Mouse (Mus musculus): Measurements from ENCODE around the gene Slc4a8.
"Not testable (repeated sequence)": the region's sequence is repeated elsewhere in the genome, so short reads cannot be mapped to it uniquely, and the experiment has no call there.

The Slc4a8 gene

DNA sequence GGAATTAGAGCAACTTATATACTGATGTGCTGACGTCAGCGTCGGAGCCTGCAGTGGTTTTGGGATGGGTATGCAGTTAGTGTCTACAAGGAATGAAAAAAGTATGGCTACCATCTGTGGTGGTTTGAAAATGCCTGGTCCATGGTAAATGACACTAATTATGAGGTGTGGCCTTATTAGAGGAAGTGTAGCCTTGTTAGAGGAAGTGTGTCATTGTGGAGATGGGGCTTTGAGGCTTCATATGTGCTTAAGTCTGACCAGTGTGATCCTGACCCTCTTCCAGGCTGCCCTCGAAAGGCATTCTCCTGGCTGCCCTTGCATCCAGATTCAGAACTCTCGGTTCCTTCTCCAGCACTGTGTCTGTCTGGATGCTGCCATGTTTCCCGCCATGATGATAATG, 18.3 kb upstream of the Slc4a8 start:
- DNase-seq (ENCODE audit: low spot score), result no peak

DNA sequence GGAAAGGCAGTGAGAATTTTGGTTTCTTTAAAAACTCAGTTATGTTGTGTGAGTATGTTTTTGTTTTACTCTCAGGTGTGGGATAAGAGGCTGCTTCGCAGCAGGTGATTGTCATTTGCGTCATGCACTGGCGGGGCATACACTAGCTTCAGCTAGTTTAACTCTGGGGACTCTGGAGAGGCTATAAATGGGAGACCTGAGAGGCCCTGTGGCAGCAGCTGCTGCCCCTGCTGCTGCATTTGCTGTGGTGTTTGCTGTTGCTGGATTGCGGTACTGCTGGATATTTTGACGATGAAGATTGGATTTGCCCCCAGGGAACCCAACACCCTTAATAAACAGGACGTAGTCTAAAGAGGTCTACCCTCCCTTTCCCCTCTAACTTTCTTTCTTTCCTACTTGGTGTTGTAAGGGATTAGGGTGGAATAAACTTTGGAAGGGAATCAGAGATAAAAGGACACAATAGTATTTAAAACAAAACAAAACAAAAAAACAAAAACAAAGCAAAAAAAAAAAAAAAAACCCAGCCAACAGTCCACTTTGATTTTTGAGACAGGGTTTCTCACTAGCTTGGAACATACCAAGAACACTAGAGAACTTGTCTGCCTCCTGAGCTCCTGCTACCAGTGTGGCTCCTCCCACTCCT, 14.9 kb upstream of the Slc4a8 start:
- no peak for DNase-seq (ENCODE audit: low spot score)

DNA sequence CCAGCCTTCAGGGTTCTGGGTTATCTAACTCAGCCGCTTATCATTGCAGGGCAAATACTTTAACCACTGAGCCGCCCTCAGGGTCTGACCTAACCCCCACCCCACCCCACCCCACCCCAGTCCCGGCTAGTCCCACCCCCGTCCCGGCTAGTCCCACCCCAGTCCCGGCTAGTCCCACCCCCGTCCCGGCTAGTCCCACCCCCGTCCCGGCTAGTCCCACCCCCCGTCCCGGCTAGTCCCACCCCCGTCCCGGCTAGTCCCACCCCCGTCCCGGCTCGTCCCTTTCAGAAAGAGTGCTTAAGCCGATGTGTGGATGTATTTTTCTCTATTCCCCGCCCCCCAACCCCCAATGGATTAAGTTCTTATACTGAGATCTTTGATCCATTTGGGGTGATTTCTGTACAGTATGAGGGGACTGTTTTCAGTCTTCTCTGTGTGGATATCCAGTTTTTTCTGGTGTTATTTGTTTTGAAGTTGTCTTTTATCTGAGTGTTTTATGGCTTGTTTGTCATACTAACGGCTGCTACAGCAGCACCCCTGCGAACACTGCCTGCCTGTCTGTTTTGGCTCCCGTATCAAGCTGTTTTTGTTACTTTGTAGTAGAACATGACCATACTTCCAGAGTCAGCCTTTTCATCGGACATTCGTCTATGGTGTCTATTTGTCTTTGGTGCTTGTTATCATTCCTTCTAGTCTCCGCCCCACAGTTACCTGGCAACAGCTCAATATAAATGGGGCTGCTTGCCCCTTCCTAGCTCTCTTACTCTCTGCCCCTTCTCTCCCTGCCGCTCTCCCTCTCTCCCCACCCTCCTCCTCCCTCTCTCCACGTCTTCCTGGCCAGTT, 14.2 kb upstream of the Slc4a8 start:
- peak; percentile 65 for DNase-seq (ENCODE audit: low spot score)

DNA sequence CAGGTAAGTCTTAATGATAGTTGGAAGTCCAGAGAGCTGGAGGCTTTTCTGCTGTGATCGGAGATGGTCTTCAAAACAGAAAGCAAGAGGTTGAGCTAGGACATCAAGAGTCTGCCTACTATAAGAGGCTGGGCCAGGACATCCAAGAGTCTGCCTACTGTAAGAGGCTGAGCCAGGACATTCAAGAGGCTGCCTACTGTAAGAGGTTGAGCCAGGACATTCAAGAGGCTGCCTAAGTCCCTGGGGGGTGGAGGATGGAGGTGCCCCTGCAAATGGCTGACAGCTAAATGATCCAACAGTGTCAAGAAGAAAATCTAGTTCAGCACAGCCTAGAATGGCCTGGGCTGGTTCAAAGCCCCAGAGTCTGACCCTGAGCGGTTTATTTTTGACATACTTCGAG, 13.0 kb upstream of the Slc4a8 start:
- no peak for DNase-seq (ENCODE audit: low spot score)

DNA sequence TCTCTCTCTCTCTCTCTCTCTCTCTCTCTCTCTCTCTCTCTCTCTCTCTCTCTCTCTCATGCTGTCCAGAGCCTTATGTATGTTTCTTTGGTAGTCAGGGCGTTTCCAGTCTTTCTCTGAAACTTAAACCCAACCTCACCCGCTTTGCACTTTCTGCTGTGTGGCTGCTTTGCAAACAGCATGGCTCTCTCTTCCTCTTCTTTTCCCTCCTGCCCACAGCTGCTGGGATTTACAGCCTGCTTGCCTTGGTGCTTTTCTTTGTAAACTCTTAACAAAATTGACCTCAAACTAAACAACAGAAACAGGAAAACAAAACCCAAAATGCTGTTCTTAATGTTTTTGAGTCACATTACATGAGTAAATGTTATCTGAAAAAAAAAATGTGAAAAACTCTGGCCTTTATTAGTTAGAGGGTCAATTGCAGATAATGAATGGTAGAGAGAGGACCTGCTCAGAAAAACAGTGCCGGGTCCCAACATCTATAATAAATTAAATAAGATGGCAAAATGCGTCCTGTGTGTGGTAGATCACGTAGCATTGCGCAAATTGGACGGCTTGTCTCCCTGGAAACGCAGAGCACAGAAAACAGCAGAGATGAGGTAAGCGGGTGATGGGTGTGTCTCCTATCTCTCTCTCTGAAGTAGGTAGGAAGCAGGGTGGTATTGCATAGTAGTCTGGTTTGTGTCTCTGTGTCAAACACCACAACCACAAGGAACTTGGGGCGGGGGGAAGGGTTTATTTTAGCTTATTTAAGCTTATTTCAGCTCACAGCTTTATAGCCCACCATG, 11.6 kb upstream of the Slc4a8 start:
- DNase-seq (ENCODE audit: low spot score), result no peak

DNA sequence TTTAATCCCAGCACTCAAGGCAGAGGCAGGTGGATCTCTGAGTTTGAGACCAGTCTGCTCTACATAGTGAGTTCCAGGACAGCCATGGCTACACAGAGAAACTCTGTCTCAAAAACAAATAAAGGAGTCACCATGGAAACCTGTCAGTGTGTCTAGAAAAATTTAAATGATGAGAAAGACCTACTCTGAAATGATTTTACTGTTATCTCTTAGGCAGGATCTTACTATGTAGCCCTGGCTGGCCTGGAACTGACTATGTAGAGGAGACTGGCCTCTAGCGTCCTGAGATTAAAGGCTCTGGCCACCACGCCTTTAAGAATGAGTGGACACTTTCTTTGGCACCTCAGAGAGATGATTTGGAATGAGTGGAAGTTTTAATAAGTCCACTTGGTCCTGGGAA, 9.1 kb upstream of the Slc4a8 start:
- DNase-seq (ENCODE audit: low spot score), result no peak

DNA sequence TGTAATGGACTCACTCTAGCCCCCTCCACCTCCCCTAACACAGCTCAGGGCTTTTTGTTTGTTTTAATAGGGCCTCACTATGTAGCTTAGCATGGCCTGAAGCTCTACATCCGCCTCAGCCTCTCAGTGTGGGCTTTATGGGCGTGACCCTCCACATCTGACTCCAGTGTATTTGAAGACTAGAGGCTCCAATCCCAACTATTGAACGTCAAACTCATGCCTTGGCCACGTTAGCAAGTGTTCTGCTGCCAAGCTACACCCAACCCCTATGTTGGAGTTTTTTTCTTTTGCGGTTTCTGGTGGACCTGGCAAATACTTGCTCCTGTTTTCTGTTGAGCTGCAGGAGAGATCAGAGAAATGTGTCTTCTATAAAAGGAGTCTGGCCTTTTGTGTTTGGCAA, 8.5 kb upstream of the Slc4a8 start:
- DNase-seq (ENCODE audit: low spot score), result no peak

DNA sequence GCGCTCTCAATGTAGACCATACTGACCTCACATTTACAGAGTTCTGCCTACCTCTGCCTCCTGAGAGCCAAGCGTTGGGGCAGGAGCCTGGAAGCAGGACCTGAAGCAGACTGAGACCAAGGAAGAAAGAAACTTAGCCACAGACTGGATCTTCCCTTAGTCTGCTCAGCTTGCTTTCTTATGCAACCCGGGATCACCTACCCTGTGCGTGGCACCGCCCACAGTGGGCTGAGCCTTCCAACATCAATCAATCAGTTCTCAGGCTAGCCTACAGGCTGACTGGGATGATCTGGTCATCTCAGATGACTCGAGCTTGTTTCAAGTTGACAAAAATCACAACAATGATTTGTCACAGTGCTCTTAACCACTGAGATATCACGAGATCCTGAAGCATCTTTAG, 7.5 kb upstream of the Slc4a8 start:
- DNase-seq (ENCODE audit: low spot score), result no peak

DNA sequence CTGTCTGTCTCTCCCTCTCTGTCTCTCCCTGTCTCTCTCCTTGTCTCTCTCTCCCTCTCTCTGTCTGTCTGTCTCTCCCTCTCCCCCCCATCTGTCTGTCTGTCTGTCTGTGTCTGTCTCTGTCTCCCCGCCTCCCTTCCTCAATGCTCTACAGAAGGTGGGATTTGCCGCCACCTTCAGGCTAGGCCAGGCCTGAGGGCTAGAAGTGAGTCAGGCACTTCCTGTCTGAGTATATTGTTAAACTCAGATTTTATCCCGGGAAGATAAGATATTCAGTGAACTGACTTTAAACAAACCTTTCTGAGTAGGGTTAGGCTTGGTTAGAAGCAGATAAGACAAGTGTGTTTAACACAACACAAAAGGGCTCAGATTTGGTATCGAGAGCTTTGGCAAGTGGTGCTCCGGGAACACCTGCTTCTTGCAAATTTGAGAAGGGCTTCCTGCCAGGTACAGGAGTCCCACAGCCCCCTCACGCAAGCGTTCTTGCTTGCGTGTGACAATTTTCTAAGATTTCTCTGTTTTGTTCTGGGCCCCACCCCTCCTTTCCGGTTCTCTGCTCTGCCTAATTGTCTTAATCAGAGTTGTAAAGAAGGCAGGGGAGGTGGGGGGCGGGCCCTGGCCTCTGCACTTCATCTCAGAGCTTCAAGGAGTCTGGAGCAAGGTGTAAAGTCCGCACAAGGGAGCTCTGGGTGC, 6.6 kb upstream of the Slc4a8 start:
- peak; percentile 63 for DNase-seq (ENCODE audit: low spot score)

DNA sequence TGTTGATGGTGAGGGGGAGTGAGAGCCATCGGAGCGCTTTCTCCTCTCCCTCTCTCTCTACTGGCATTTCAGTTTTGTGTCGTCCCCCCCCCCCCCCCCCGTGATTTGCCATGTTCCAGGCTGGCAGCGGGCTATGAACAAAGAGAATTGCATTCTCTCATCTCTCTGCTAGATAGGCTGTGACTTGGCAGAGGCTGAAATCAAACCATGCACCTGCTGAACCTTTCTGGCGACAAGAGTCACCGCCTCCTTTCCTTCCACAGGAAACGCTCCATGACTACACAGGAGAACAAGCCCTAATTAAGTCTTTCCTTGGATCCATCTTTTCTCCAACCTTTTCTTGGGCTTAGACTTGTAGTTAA, 6.1 kb upstream of the Slc4a8 start:
- DNase-seq (ENCODE audit: low spot score), result no peak

DNA sequence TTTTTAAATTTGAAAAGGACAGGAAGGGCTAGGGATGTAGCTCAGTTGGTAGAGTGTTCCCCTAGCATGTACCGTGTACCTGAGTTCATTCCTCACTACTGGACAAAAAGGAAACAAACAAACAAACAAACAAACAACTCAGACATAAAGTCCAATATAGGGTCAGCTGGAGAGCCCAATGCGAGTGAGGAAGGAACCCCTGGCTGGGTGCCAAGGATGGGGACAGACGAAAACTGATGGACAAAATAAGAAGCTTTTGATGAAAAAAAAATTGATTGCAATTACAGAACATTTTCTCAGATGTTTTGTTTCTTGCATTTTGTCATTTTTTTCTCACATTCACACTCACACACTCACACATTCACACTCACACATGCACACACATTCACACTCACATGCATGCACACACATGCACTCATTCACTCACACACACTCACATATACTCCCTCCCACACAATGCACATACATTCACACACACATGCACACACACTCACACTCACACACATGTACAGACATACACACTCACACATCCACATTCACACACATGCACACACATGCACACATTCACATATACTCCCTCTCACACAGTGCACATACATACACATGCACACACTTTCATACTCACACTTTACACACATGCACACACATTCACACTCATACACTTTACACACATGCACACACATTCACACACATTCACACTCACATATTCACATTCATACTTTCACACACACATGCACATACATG, 5.5 kb upstream of the Slc4a8 start:
- DNase-seq (ENCODE audit: low spot score), result peak; percentile 73

DNA sequence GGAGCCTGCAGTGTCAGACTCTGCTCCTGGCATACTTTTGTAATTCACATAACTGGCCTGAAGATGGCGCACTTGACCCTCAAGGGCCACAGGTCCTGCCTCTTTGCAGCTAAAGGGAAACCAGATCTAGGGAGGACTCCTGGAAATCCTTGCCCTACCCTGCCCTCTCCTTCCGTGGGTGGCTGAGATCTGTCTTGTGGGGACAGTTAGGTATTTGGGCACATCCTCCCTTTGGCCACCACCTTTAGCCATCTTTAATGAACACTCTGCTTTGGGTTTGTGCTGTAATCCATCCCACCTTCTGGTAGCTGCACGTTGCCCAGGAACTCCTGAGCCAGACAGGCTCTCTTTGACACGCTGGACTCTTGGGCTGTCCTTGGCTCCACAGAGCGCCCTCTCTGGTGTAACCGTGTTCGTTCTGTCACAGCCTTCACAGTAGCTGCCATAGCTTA, 4.0 kb upstream of the Slc4a8 start:
- peak; percentile 76 for DNase-seq (ENCODE audit: low spot score)

DNA sequence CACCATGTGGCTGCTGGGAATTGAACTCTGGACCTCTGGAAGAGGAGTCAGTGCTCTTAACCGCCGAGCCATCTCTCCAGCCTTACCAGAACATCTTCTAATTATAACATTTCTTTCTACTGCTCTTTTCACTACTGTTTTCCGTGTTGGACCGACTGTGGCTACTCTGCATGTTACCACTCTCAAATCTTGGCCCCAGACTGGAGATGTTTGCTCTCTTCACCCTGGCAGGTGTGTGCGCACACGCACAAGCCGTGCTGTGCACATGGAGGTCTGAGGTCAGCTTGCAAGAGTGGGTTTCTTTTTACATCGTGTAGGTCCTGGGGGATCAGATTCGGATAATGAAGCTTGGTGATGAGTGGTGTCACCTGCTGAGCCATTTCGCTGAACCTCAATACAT, 2.3 kb upstream of the Slc4a8 start:
- no peak for DNase-seq (ENCODE audit: low spot score)

DNA sequence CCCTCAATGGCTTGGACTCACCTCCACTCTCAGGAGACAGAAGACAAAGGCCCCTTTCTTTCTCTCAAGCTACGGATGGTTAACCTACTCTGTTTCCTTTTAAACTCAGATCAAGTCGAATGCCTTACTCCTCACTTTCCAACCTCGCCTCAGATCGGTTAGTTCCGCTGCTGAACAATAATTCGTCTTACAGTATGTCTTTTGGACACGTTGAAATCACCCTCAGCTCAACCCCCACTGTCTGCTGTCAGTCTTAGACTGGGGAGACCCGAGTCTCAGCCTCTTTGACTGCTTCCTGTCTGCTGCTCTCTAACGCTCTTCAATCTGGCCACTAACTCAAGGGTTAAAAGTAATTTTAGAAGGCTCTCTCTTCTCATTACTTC, 520 bp upstream of the Slc4a8 start:
- DNase-seq (ENCODE audit: low spot score), result no peak

DNA sequence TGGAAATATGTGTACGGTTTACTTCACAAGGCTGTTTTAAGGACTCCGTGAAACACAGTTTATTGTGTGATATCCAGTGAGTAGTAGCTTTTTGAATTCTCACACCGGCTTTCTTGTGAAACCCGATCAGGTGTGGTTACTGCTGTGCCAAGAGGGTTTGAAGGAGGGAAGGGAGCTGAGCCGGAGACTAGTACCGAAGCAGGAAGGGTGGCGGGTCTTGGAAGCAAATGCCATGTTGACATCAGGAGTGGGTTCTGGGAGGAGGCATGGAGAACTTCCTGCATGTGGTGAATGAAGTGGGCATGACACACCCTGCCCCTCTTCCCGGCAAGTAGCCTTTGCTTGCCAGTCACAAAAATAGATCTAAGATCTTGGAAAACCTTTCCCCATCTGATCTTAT, 1.1 kb downstream of the Slc4a8 start:
- DNase-seq (ENCODE audit: low spot score), result no peak

DNA sequence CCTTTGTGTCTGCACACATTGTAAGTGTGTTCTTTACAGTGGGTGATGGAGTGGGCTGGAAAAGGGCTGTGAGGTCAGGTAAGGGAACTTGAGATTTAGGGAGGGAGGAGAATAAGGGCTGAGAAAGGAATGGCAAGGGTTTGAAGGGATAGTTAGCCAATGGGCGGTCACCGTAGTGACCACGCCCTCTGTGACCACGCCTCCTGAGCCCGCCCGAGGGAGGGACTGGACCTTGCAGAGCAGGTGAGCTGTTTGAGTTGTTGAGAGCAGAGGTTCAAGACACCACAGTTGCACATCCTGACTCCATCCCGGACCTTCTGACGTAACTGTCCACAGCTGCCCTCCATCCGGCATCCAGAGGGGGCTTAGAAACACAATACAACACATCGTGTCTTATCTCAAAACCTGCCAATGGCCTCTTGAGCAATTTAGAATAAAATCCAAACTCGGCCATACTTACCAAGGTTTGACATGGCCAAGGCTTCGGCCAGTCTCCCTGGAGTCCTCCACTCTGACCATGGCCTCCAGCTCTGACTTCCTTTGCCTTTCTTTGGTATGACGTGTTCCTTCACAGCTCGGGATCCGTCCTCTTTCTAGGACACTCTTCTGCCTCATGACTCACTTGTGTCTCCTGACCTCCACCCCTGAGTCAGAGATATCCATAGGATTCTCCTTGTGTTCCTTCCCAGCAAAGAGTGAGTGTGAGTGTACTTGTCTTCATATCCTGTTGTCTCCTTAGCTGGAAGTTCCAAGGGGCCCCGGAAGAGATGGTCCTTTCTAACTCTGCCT, 2.8 kb downstream of the Slc4a8 start:
- no peak for DNase-seq (ENCODE audit: low spot score)

DNA sequence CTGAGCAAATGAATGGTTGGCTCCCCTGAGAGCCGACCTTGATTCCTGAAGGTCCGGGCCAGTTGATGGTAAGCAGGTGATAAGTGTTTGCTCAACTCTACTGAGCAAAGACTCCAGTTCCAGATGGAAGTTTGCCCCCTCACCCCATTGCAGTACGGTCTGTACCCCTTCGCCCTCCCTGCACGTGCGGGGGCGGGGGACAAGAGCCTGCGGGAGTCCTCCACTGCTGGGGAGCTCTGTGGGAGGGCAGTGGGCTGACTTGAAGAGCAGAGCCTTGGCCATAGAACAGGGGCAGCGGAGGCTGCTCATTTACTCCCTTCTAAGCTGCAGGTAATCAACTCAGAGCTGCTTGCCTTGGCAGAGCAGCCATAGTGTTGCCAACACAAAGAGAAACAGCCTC, 5.3 kb downstream of the Slc4a8 start:
- peak; percentile 67 for DNase-seq (ENCODE audit: low spot score)

DNA sequence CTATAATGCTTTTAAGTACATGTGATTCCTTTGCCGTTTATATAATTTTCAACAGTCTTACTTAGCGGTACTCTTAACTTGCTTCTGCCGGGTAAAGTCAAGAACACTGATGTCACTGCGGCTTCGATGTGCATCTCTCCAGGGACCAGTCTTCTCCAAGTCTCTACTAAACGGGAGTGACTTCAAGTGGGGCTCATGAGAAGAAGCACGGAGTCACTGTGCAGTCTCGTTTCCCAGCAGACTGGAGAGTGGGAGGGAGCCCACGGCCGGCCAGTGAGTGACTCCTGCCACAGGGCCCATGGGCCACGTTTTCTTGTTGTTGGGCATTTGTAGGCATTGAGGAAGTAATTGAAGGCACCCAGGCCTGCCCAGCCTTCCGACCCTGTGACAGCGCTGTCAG, 6.3 kb downstream of the Slc4a8 start:
- DNase-seq (ENCODE audit: low spot score), result no peak

DNA sequence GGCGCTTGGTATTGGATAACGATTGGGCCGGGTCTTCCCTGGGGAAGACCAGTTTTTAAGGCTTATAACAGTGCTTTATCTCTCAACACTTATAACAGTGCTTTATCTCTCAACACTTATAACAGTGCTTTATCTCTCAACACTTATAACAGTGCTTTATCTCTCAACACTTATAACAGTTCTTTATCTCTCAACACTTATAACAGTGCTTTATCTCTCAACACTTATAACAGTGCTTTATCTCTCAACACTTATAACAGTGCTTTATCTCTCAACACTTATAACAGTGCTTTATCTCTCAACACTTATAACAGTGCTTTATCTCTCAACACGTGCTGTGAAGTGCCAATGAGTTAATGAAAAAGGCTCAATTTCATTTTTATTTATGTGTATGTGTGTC, 7.5 kb downstream of the Slc4a8 start:
- not testable (repeated sequence) for DNase-seq (ENCODE audit: low spot score)

DNA sequence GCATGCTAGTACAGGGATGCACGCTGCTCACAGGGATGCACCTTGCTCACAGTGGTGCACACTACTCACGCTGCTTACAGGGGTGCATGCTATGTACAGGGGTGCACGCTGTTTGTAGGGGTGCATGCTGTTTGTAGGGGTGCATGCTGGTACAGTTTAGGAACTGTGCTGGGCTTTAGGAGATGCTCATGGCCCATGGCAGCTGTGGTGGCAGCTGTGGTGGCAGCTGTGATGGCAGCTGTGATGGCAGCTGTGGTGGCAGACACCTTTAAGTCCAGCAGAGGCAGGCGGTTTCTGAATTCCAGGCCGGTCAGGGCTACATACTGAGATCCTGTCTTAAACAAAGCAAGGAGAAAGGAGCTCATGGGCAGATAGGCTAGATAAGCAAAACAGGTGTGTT, 8.8 kb downstream of the Slc4a8 start:
- DNase-seq (ENCODE audit: low spot score), result no peak

DNA sequence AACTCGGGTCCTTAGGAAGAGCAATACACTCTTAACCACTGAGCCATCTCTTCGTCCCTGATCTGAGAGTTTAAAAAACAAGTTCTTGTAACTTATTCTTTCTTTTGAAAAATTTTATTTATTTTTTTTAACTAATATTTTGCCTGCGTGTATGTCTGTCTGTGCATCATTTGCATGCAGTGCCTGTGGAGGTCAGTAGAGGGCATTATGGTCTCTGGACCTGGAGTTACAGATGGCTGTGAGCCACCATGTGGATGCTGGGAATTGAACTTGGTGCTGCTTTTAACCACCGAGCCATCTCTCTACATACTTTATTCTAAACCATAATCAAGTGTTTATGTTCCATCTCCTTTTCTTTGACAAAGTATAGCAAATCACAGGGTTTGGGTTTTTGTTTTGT, 11.1 kb downstream of the Slc4a8 start:
- no peak for DNase-seq (ENCODE audit: low spot score)
